Mouse (Mus musculus) MEL (cell line): Measurements from ENCODE around the gene Med25. TPM values are rescaled to one million over a fixed set of nuclear protein-coding genes. Genes with fewer than 3 reads are reported as not detected.

Experiments
- DNase-seq: peaks from one replicate; pipeline ENCODE4 v3.0.0; 2011; ENCODE audit warnings: low read depth, low spot score
- H3K27ac ChIP-seq: 2 replicates; pipeline ENCODE4 v1.5.1; 2012; ENCODE audit warnings: low read depth, mild to moderate bottlenecking, control low read depth, low read length, moderate library complexity; ENCODE audit not compliant: control insufficient read depth
- H3K27me3 ChIP-seq, 2 experiments: fragments of 150-350 bp in 1 of 2; sonication (generic) in 1 of 2; 2 replicates each; pipeline ENCODE4 v1.6.1; 2012; ENCODE audit warnings: low read length in 2 of 2, mild to moderate bottlenecking in 2 of 2, improper control_type of control experiment in 1 of 2, moderate library complexity in 1 of 2; ENCODE audit not compliant: insufficient read depth in 2 of 2, control insufficient read depth in 1 of 2
- H3K36me3 ChIP-seq, 2 experiments: 2 replicates each; pipeline ENCODE4 v1.6.1; 2012 to 2014; ENCODE audit warnings: low read length in 2 of 2, improper control_type of control experiment in 1 of 2, inconsistent platforms in 1 of 2, mild to moderate bottlenecking in 1 of 2; ENCODE audit not compliant: insufficient read depth in 2 of 2, control insufficient read depth in 1 of 2
- H3K4me1 ChIP-seq, 2 experiments: fragments of 150-350 bp in 1 of 2; sonication (generic) in 1 of 2; 2 replicates each; pipeline ENCODE4 v1.6.1; 2012; ENCODE audit warnings: low read length in 2 of 2, improper control_type of control experiment in 1 of 2, mild to moderate bottlenecking in 1 of 2; ENCODE audit not compliant: insufficient read depth in 2 of 2, control insufficient read depth in 1 of 2
- H3K4me3 ChIP-seq, 2 experiments: fragments of 150-350 bp in 1 of 2; sonication (generic) in 1 of 2; 2 replicates each; pipeline ENCODE4 v1.5.1; 2012; ENCODE audit warnings: low read depth in 2 of 2, low read length in 2 of 2, mild to moderate bottlenecking in 2 of 2, moderate library complexity in 2 of 2, control low read depth in 1 of 2, improper control_type of control experiment in 1 of 2; ENCODE audit not compliant: control insufficient read depth in 1 of 2, insufficient read depth in 1 of 2
- H3K79me2 ChIP-seq: 2 replicates; pipeline ENCODE4 v1.6.1; 2012; ENCODE audit warnings: mild to moderate bottlenecking, low read length, moderate library complexity; ENCODE audit not compliant: control insufficient read depth, poor library complexity, insufficient read depth
- H3K9ac ChIP-seq: 2 replicates; pipeline ENCODE4 v1.6.1; 2012; ENCODE audit warnings: low read depth, mild to moderate bottlenecking, control low read depth, low read length, moderate library complexity; ENCODE audit not compliant: control insufficient read depth, poor library complexity, severe bottlenecking
- H3K9me3 ChIP-seq: fragments of 150-350 bp; sonication (generic); replicated peaks from 2 replicates; pipeline ENCODE4 v1.6.1; 2012; ENCODE audit warnings: mild to moderate bottlenecking, low read length, improper control_type of control experiment, moderate library complexity; ENCODE audit not compliant: insufficient read depth
- BHLHE40 ChIP-seq: IDR thresholded peaks from 2 replicates; pipeline ENCODE4 v1.6.1; 2012; ENCODE audit warnings: low read depth, mild to moderate bottlenecking, inconsistent platforms, low read length, improper control_type of control experiment, borderline replicate concordance
- CHD1 ChIP-seq: IDR thresholded peaks from 2 replicates; pipeline ENCODE4 v1.6.1; 2012; ENCODE audit warnings: low read depth, mild to moderate bottlenecking, inconsistent platforms, low read length, improper control_type of control experiment
- E2F4 ChIP-seq: IDR thresholded peaks from 2 replicates; pipeline ENCODE4 v1.6.1; 2011; ENCODE audit warnings: low read depth, low read length, improper control_type of control experiment, borderline replicate concordance
- ELF1 ChIP-seq: IDR thresholded peaks from 2 replicates; pipeline ENCODE4 v1.6.1; 2014; ENCODE audit warnings: low read depth, mild to moderate bottlenecking, inconsistent platforms, low read length, improper control_type of control experiment, moderate library complexity
- GATA1 ChIP-seq: IDR thresholded peaks from 2 replicates; pipeline ENCODE4 v1.6.1; 2011; ENCODE audit warnings: low read depth, low read length, improper control_type of control experiment
- HCFC1 ChIP-seq: IDR thresholded peaks from 2 replicates; pipeline ENCODE4 v1.6.1; 2012; ENCODE audit warnings: low read depth, mild to moderate bottlenecking, inconsistent platforms, low read length, improper control_type of control experiment, moderate library complexity
- JUND ChIP-seq: IDR thresholded peaks from 2 replicates; pipeline ENCODE4 v1.6.1; 2011; ENCODE audit warnings: low read depth, mild to moderate bottlenecking, improper control_type of control experiment, low read length
- KAT2A ChIP-seq: conservative IDR thresholded peaks from 2 replicates; pipeline ENCODE4 v1.6.1; 2012; ENCODE audit warnings: low read depth, low read length, improper control_type of control experiment, inconsistent platforms
- MAFK ChIP-seq: IDR thresholded peaks from 2 replicates; pipeline ENCODE4 v1.6.1; 2011; ENCODE audit warnings: low read depth, mild to moderate bottlenecking, low read length, improper control_type of control experiment, borderline replicate concordance
- MAZ ChIP-seq: IDR thresholded peaks from 2 replicates; pipeline ENCODE4 v1.6.1; 2012; ENCODE audit warnings: low read depth, mild to moderate bottlenecking, inconsistent platforms, low read length, improper control_type of control experiment
- MEF2A ChIP-seq: IDR thresholded peaks from 2 replicates; pipeline ENCODE4 v1.6.1; 2014; ENCODE audit warnings: low read depth, mild to moderate bottlenecking, inconsistent platforms, low read length, improper control_type of control experiment; ENCODE audit not compliant: poor library complexity, insufficient replicate concordance, severe bottlenecking; ENCODE audit errors: extremely low read depth
- MXI1 ChIP-seq: IDR thresholded peaks from 2 replicates; pipeline ENCODE4 v1.6.1; 2011; ENCODE audit warnings: mild to moderate bottlenecking, low read depth, low read length, improper control_type of control experiment
- MYB ChIP-seq: IDR thresholded peaks from 2 replicates; pipeline ENCODE4 v1.6.1; 2011; ENCODE audit warnings: mild to moderate bottlenecking, low read depth, low read length, improper control_type of control experiment
- MYC ChIP-seq: IDR thresholded peaks from 2 replicates; pipeline ENCODE4 v1.6.1; 2011; ENCODE audit warnings: low read depth, mild to moderate bottlenecking, low read length, improper control_type of control experiment, moderate library complexity
- POLR2A ChIP-seq, 2 experiments: IDR thresholded peaks; 2 replicates each; pipeline ENCODE4 v1.6.1; 2011 to 2012; ENCODE audit warnings: low read length in 2 of 2, mild to moderate bottlenecking in 2 of 2, control low read depth in 1 of 2, improper control_type of control experiment in 1 of 2, low read depth in 1 of 2, moderate library complexity in 1 of 2; ENCODE audit not compliant: control insufficient read depth in 1 of 2, insufficient read depth in 1 of 2, poor library complexity in 1 of 2
- POLR2AphosphoS2 ChIP-seq: IDR thresholded peaks from 2 replicates; pipeline ENCODE4 v1.6.1; 2011; ENCODE audit warnings: low read length, improper control_type of control experiment
- POLR2AphosphoS5 ChIP-seq: IDR thresholded peaks from 2 replicates; pipeline ENCODE4 v1.6.1; 2012; ENCODE audit warnings: low read depth, borderline replicate concordance, mild to moderate bottlenecking, inconsistent platforms, low read length, moderate library complexity, mixed read lengths
- RAD21 ChIP-seq: IDR thresholded peaks from 2 replicates; pipeline ENCODE4 v1.6.1; 2011; ENCODE audit warnings: mild to moderate bottlenecking, low read depth, low read length, improper control_type of control experiment
- RCOR1 ChIP-seq: IDR thresholded peaks from 2 replicates; pipeline ENCODE4 v1.6.1; 2012; ENCODE audit warnings: low read depth, mild to moderate bottlenecking, inconsistent platforms, low read length, improper control_type of control experiment
- SIN3A ChIP-seq: IDR thresholded peaks from 2 replicates; pipeline ENCODE4 v1.6.1; 2012; ENCODE audit warnings: low read length, improper control_type of control experiment, inconsistent platforms
- SMC3 ChIP-seq: IDR thresholded peaks from 2 replicates; pipeline ENCODE4 v1.6.1; 2011; ENCODE audit warnings: low read depth, low read length, improper control_type of control experiment
- TAL1 ChIP-seq: IDR thresholded peaks from 2 replicates; pipeline ENCODE4 v1.6.1; 2012; ENCODE audit warnings: mild to moderate bottlenecking, inconsistent platforms, low read length, moderate library complexity, mixed read lengths
- TBP ChIP-seq: IDR thresholded peaks from 2 replicates; pipeline ENCODE4 v1.8.0; 2011; ENCODE audit warnings: low read depth, low read length, improper control_type of control experiment
- UBTF ChIP-seq: IDR thresholded peaks from 2 replicates; pipeline ENCODE4 v1.6.1; 2012; ENCODE audit warnings: low read depth, mild to moderate bottlenecking, inconsistent platforms, low read length, improper control_type of control experiment, moderate library complexity, borderline replicate concordance; ENCODE audit not compliant: insufficient read depth
- USF1 ChIP-seq: IDR thresholded peaks from 2 replicates; pipeline ENCODE4 v1.6.1; 2014; ENCODE audit warnings: low read depth, mild to moderate bottlenecking, inconsistent platforms, low read length, improper control_type of control experiment, moderate library complexity
- ZC3H11A ChIP-seq: IDR thresholded peaks from 2 replicates; pipeline ENCODE4 v1.6.1; 2012; ENCODE audit warnings: low read depth, mild to moderate bottlenecking, inconsistent platforms, low read length, improper control_type of control experiment
- ZKSCAN1 ChIP-seq: IDR thresholded peaks from 2 replicates; pipeline ENCODE4 v1.6.1; 2012; ENCODE audit warnings: low read depth, mild to moderate bottlenecking, inconsistent platforms, low read length, improper control_type of control experiment, moderate library complexity
- ZMIZ1 ChIP-seq: IDR thresholded peaks from 2 replicates; pipeline ENCODE4 v1.6.1; 2012; ENCODE audit warnings: low read depth, mild to moderate bottlenecking, inconsistent platforms, low read length, improper control_type of control experiment, moderate library complexity
- ZNF384 ChIP-seq: IDR thresholded peaks from 2 replicates; pipeline ENCODE4 v1.6.1; 2012; ENCODE audit warnings: low read depth, mild to moderate bottlenecking, inconsistent platforms, low read length, improper control_type of control experiment
- polyA plus RNA-seq, 2 experiments: library from polyadenylated mRNA; stranded (reverse) in 1 of 2; unstranded in 1 of 2; fragments of >175 nt in 1 of 2; fragments of >200 nt in 1 of 2; gene quantifications; 2 replicates each; pipeline versions ENCODE4 v1.2.1 to v1.2.4; 2012; ENCODE audit warnings: low replicate concordance in 2 of 2, low read depth in 1 of 2; ENCODE audit not compliant: insufficient read length in 2 of 2, insufficient read depth in 1 of 2, missing spikeins in 1 of 2
- total RNA-seq: library from RNA; depleted of rRNA; stranded (reverse); fragments of 300-350 nt; gene quantifications from 2 replicates; pipeline ENCODE4 v1.2.3, GENCODE M21; 2012

Med25 gene
- total and polyA plus RNA-seq, 3 experiments: 53.9 to 118 TPM; not detected in 1

DNA sequence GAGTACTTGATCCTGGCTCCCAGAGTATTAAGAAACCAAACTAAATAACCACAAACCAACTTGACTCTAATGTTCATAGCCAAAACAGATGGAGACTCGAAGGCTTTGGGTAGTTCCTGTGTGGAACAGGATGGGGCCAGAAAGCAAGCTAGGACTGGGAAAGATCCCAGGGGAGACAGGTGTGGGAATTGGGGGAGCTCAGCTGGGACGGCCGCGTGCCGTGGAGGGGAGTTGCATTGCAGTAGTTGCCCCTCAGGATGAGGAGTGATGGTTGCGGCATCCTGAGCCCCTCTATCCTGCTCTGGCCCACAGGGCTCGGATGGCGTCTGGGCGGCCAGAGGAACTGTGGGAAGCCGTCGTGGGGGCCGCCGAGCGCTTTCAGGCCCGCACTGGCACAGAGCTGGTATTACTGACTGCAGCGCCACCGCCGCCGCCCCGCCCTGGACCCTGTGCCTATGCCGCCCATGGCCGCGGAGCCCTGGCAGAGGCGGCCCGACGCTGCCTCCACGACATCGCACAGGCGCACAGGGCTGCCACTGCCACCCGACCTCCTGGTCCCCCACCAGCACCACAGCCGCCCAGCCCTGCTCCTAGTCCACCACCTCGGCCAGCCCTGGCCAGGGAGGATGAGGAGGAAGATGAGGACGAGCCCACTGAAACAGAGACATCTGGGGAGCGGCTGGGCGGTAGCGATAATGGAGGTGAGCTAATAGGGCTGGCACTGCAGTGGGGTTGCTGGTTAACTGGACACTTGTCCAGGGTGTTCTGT lies 40.1 kb downstream of the Med25 start:
- no peak for TF ChIP-seq E2F4
- no peak for TF ChIP-seq ELF1
- no peak for TF ChIP-seq POLR2AphosphoS5
- no peak for TF ChIP-seq RAD21
- TF ChIP-seq MAZ: no peak
- no peak for TF ChIP-seq SIN3A
- TF ChIP-seq SMC3: no peak
- TF ChIP-seq UBTF: no peak
- TF ChIP-seq POLR2AphosphoS2: no peak
- no peak for TF ChIP-seq KAT2A
- TF ChIP-seq TAL1: no peak
- TF ChIP-seq JUND: no peak
- TF ChIP-seq POLR2A (IDR thresholded peaks at IDR 0.05; ENCODE audit: control insufficient read depth in 1 of 2, insufficient read depth in 1 of 2, low read depth in 1 of 2, low read length in 2 of 2, poor library complexity in 1 of 2): no peak
- TF ChIP-seq MYC: no peak
- no peak for TF ChIP-seq MEF2A
- TF ChIP-seq BHLHE40: no peak
- TF ChIP-seq MAFK: no peak
- TF ChIP-seq ZMIZ1: no peak
- no peak for TF ChIP-seq HCFC1
- no peak for TF ChIP-seq ZNF384
- Histone ChIP-seq H3K4me1 (peaks cover 5 to 29% of the 10 kb centered on the region in 2 experiments), H3K27me3 (no peaks in the 10 kb centered on the region), H3K9me3 (no peaks in the 10 kb centered on the region), H3K36me3 (peaks cover 0 to 20% of the 10 kb centered on the region in 2 experiments; a peak in 2 of 4 replicates), H3K27ac (no peak overlapping the region), H3K9ac (no peak overlapping the region), H3K79me2 (peaks cover 30% of the 10 kb centered on the region), H3K4me3 (no peak overlapping the region)
- DNase-seq: no peak

DNA sequence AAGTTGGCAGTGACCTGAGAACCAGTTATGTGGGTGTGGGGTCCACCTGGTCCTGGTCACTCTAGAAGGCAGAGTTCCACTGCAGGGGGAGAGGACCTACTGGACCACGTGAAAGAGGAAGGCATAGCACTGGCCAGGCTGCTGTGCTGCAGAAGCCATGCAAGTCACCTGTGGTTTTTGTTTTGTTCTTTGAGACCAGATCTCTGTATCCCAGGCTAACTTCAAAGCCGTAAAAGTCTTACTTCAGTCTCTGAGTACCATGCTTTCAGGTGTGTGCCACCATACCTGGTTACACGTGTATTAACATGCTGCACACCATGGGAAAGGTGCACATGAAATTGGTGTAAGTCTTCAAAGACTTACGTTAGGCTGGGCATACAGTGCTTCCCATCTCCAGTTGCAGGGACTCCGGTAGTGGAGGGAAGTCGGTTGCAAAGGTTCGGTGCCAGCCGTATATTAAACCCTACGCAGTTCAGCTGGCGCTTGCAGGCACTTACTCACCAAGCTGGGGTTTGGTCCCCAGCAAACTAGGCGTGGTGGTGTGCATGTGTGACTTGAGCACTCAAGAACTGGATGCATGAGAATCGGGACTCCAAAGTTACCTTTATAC lies 40.8 kb downstream of the Med25 start:
- no peak for DNase-seq
- H3K27me3 ChIP-seq: no peaks in the 10 kb centered on the region
- no peak overlapping the region for H3K4me3 ChIP-seq
- no peak overlapping the region for H3K9ac ChIP-seq
- H3K27ac ChIP-seq: no peak overlapping the region
- no peaks in the 10 kb centered on the region for H3K9me3 ChIP-seq
- peaks cover 28% of the 10 kb centered on the region for H3K79me2 ChIP-seq
- H3K4me1 ChIP-seq: peaks cover 5 to 29% of the 10 kb centered on the region in 2 experiments
- no peak for TF ChIP-seq USF1
- no peak for TF ChIP-seq ZKSCAN1
- no peak for TF ChIP-seq ZC3H11A
- TF ChIP-seq TBP: no peak
- TF ChIP-seq CHD1: no peak
- TF ChIP-seq BHLHE40: no peak
- TF ChIP-seq POLR2A (IDR thresholded peaks at IDR 0.05; ENCODE audit: control insufficient read depth in 1 of 2, insufficient read depth in 1 of 2, low read depth in 1 of 2, low read length in 2 of 2, poor library complexity in 1 of 2): no peak
- TF ChIP-seq MXI1: no peak
- no peak for TF ChIP-seq ELF1
- no peak for TF ChIP-seq GATA1
- TF ChIP-seq ZNF384: no peak
- no peak for TF ChIP-seq SIN3A
- no peak for TF ChIP-seq RCOR1
- no peak for TF ChIP-seq MYB
- TF ChIP-seq MAZ: no peak
- no peak for TF ChIP-seq MAFK
- TF ChIP-seq UBTF: no peak
- TF ChIP-seq, all 39 proteins: peak for 0
- H3K36me3 ChIP-seq: peaks cover 0 to 20% of the 10 kb centered on the region in 2 experiments; a peak in 2 of 4 replicates
